16 mouse cellular contexts compared by ENCODE assay signal in the genomic region with DNA sequence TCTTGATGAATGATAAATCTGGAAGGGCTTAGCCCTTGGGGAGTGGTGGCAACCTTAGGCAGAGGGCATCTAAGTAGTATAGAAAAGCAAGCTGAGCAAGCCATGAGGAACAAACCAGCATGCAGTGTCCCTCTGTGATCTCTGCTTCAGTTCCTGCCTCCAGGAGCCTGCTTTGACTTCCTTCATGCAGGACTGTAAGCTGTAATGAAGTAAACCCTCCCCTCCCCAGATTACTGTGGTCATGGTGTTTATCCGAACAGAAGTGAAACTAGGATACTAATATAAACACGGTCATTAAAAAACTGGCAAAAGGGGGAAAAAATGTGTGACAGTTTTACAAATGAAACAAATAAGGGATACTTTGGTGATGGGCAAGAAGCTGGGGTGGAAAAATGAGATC.
"Had no signal": no experiment of that assay in that cellular context is flagged by ENCODE, and none has a peak within 500 bp of the region (broad histone marks: within the 10 kb centered on the region; RNA-seq: fewer than 3 reads in every experiment).

No protein-coding gene starts in this region.

- ATAC-seq: hindbrain, postnatal 0 days; intestine, embryonic 16.5 days; liver, embryonic 12.5 days had no signal

- DNase-seq: gastrocnemius, adult 2 months; gastrocnemius, postnatal 10 days; gastrocnemius, postnatal 25 days; heart, adult 11 months; heart, adult 2 months; heart, postnatal 14 days; heart, postnatal 36 days; kidney, adult 11 months; kidney, adult 2 months; kidney, adult 9 months; kidney, postnatal 14 days; kidney, postnatal 36 days; left cerebral cortex, postnatal 4 days had no signal
